Mouse (Mus musculus) ES-E14 (cell line): ENCODE data around the gene Kcnmb2. TPM values are rescaled to one million over a fixed set of nuclear protein-coding genes. Genes with fewer than 3 reads are reported as not detected.
A peak's percentile ranks its signal among the peaks of the same experiment; 100 is the strongest.

Source experiments
- DNase-seq: peaks from one replicate; pipeline ENCODE4 v3.0.0-alpha.2; 2013; ENCODE audit warnings: low read depth, low spot score
- H3K27ac ChIP-seq: 2 replicates; pipeline ENCODE4 v1.5.1; 2012; ENCODE audit warnings: low read depth, mild to moderate bottlenecking, low read length, moderate library complexity, mixed read lengths; ENCODE audit not compliant: poor library complexity, insufficient read depth, severe bottlenecking
- H3K36me3 ChIP-seq: 2 replicates; pipeline ENCODE4 v1.6.1; 2012; ENCODE audit warnings: mild to moderate bottlenecking, low read length, moderate library complexity, mixed read lengths; ENCODE audit not compliant: control insufficient read depth, poor library complexity, insufficient read depth, severe bottlenecking
- H3K4me1 ChIP-seq, 2 experiments: fragments of 150-350 bp in 1 of 2; sonication (generic) in 1 of 2; 2 replicates each; pipeline ENCODE4 v1.6.1; 2012; ENCODE audit warnings: low read length in 2 of 2, mild to moderate bottlenecking in 1 of 2, mixed read lengths in 1 of 2; ENCODE audit not compliant: control insufficient read depth in 2 of 2, insufficient read depth in 2 of 2, poor library complexity in 1 of 2
- H3K4me3 ChIP-seq, 2 experiments: fragments of 150-350 bp in 1 of 2; sonication (generic) in 1 of 2; 2 replicates each; pipeline ENCODE4 v1.5.1; 2012; ENCODE audit warnings: low read length in 2 of 2, low read depth in 1 of 2, mild to moderate bottlenecking in 1 of 2, mixed read lengths in 1 of 2; ENCODE audit not compliant: insufficient read depth in 1 of 2, poor library complexity in 1 of 2, severe bottlenecking in 1 of 2
- H3K9ac ChIP-seq: 2 replicates; pipeline ENCODE4 v1.6.1; 2012; ENCODE audit warnings: low read depth, mild to moderate bottlenecking, low read length, mixed read lengths; ENCODE audit not compliant: poor library complexity, insufficient read depth, severe bottlenecking
- H3K9me3 ChIP-seq: fragments of 150-350 bp; sonication (generic); 2 replicates; pipeline ENCODE4 v1.6.1; 2012; ENCODE audit warnings: low read depth, mild to moderate bottlenecking, low read length; ENCODE audit not compliant: control insufficient read depth, insufficient read depth
- CHD2 ChIP-seq: IDR thresholded peaks from 2 replicates; pipeline ENCODE4 v1.6.1; 2014; ENCODE audit warnings: mild to moderate bottlenecking, low read depth, low read length, inconsistent platforms
- HCFC1 ChIP-seq: IDR thresholded peaks from 2 replicates; pipeline ENCODE4 v1.6.1; 2012; ENCODE audit warnings: low read length, inconsistent platforms, borderline replicate concordance; ENCODE audit not compliant: insufficient read depth
- MAFK ChIP-seq: IDR thresholded peaks from 2 replicates; pipeline ENCODE4 v1.6.1; 2014; ENCODE audit warnings: mild to moderate bottlenecking, low read depth, low read length, inconsistent platforms; ENCODE audit not compliant: insufficient read depth
- ZC3H11A ChIP-seq: IDR thresholded peaks from 2 replicates; pipeline ENCODE4 v1.6.1; 2012; ENCODE audit warnings: low read depth, mild to moderate bottlenecking, inconsistent platforms, low read length, borderline replicate concordance
- ZNF384 ChIP-seq: IDR thresholded peaks from 2 replicates; pipeline ENCODE4 v1.6.1; 2012; ENCODE audit warnings: low read depth, low read length, inconsistent platforms
- in situ Hi-C, 2 experiments: fragments of 600-800 bp; cut with MboI; formaldehyde crosslinking; loops; one replicate each; pipeline ENCODE4 v1.15.1; 2025; ENCODE audit warnings: low sequenced_read_pairs in 2 of 2, inconsistent platforms in 1 of 2; ENCODE audit not compliant: unreplicated experiment in 2 of 2
- total RNA-seq: library from RNA; depleted of rRNA; stranded (reverse); fragments of 300-350 nt; gene quantifications from 2 replicates; pipeline ENCODE4 v1.2.3, GENCODE M21; 2012; rRNA removed

The Kcnmb2 gene
- not detected in 2 replicates for total RNA-seq

DNA sequence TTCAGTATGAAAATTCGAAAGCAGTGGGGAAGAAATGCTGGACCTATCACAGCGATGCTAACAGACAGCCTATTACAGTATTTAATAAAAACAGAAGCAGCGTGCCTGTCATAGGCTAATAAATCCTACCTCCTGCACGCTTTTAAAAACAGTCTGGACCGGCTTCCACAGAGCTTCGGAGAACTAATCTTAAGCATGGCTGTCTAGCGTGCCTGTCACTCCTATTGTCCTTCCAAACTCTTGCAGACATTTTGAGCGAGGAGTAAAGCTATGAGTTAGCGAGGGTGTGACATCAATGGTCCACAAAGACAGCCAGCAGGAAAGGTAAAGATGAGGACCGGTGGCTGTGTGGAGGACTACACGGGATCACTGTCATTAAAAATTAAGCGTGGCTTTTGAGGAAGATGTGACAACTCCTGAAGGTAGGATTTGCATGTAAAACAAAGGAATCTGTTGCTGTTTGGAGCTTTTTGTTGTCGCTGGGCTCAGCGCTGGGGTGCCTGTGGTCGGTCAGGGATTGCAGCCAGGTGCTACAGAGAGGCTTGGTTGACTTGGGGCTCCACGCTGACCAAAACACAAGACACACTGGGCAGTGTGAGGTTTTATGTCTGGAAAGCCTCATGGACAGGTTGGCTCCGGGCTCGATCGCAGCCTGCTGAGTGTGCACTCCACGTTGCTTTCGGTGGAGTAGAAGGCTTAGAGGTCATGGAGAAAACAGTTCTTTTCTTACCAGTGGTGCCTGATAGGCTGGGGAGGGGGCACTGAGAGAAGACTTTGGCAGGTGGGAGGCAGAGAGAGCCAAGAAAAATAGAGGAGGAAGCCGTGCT is at the start of gene Kcnmb2:
Gene Kcnmb2, plus strand, starts transcription at position 4 of the 827 bp plus-strand sequence.
- no peak for TF ChIP-seq ZC3H11A
- TF ChIP-seq HCFC1: no peak
- no peak for TF ChIP-seq CHD2
- TF ChIP-seq MAFK: no peak
- TF ChIP-seq ZNF384: no peak
- in situ Hi-C loops: no loop called here
- no peaks in the 10 kb centered on the region for H3K9me3 ChIP-seq

DNA sequence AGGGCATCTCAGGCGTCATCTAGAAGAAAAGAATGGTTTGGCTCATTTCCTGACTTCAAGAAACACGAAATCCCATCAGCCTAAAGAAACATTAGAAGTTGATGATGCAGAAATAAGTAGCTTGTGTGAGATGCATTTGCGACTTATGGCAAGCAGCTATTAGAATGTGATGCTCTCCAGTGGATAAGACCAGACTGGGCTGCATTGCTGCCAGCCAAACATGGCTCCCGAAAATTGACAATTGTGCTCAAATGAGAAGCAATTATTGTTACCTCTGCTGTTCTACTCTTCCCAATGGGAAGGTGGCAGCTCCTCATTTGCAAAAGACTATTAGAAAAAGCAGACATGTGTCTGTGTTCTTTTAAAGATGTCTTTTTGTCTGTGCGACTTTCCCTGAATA is 38.8 kb upstream of the Kcnmb2 start:
- Histone ChIP-seq H3K36me3 (no peaks in the 10 kb centered on the region), H3K9me3 (no peaks in the 10 kb centered on the region), H3K4me1 (no peaks in the 10 kb centered on the region), H3K9ac (no peak overlapping the region), H3K4me3 (no peak overlapping the region), H3K27ac (no peak overlapping the region)
- TF ChIP-seq HCFC1 (no peak), ZNF384 (no peak), MAFK (no peak), CHD2 (no peak), ZC3H11A (no peak)
- DNase-seq: no peak
- in situ Hi-C loops: no loop called here

More for the DNA sequence above, at the start of gene Kcnmb2:
- Histone ChIP-seq H3K4me1 (peaks cover 10 to 13% of the 10 kb centered on the region in 2 experiments; a peak in 3 of 4 replicates), H3K4me3 (no peak within 1 kb of the TSS), H3K9ac (no peak within 1 kb of the TSS), H3K36me3 (no peaks in the 10 kb centered on the region), H3K27ac (no peak within 1 kb of the TSS; the same call in 1 of the 2 replicates)
- DNase-seq: peak; percentile 4

DNA sequence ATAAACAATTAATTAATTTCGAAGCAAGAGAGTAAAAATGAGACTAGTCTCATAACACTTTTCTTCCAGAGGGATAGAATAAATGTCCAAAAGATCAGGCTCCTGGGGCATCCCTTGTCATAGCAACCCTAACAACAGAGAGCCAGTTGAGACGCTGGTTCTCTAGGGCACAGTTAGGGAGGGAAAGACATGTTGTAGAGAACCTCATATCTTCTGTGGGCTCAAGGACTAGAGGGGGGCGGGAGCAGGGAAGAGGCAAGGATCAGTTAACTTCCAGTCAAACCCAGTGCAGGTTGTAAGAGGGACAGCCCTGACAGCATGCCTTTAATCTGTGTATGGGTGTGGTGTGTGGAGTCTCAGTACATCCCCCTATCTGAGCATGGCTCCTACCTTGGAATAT is 38.2 kb upstream of the Kcnmb2 start:
- no peak for DNase-seq
- H3K27ac ChIP-seq: no peak overlapping the region
- TF ChIP-seq HCFC1: no peak
- no peak for TF ChIP-seq MAFK
- TF ChIP-seq ZC3H11A: no peak
- in situ Hi-C loops: no loop called here
- no peaks in the 10 kb centered on the region for H3K36me3 ChIP-seq
- H3K4me3 ChIP-seq: no peak overlapping the region
- no peaks in the 10 kb centered on the region for H3K4me1 ChIP-seq
- H3K9me3 ChIP-seq: no peaks in the 10 kb centered on the region
- no peak overlapping the region for H3K9ac ChIP-seq

DNA sequence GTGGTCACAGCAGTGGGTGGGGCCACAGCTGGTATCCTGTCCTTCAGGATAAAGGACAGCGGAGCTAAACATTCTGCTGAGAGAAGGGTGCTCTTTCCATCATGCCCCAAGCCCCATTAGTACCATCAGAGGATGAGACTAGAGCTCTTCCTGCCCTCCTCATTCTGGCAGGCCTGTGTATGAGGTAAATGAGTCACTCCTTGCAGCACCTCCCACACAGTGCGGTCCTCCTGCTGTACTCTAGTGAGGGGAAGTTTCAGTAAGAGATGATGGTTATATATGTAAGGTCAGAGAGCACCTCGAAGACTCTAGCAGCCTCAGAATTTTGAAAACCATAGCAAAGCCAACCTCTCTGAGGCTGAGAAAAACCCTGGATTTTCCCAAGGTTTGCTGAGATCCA is 30.8 kb upstream of the Kcnmb2 start:
- H3K4me1 ChIP-seq: no peaks in the 10 kb centered on the region
- DNase-seq: no peak
- H3K36me3 ChIP-seq: no peaks in the 10 kb centered on the region
- no peak overlapping the region for H3K4me3 ChIP-seq
- TF ChIP-seq HCFC1: no peak
- TF ChIP-seq ZC3H11A: no peak
- no peak overlapping the region for H3K9ac ChIP-seq
- H3K9me3 ChIP-seq: no peaks in the 10 kb centered on the region
- H3K27ac ChIP-seq: no peak overlapping the region
- in situ Hi-C loops: no loop called here

DNA sequence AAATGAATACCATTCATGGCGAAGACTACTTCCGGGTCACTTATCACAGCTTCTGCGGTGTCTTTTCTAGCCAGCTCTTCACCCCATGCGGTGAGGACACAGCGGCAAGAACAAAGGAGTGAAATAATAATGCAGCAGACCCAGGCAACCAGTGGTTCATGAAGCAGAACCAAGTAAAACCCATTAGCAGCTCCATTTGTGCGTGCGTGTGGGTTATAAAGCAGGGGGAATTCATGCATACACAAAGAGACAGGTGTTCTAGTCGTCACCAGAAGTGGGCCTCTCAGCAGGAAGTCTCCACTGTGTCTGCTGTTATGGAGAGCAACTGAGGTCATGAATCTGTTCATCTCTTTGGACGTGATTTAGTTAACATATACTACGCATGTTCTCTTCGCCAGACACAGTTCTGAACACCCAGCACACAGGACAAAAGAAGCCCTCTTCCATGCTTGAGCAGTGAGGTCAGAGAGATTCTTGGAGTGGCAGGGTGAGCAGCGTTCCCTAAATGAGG is 19.6 kb upstream of the Kcnmb2 start:
- TF ChIP-seq HCFC1 (no peak), CHD2 (no peak), ZC3H11A (no peak)
- no peaks in the 10 kb centered on the region for H3K9me3 ChIP-seq
- no peak overlapping the region for H3K4me3 ChIP-seq
- H3K9ac ChIP-seq: no peak overlapping the region
- no peak for DNase-seq
- H3K36me3 ChIP-seq: no peaks in the 10 kb centered on the region
- no peaks in the 10 kb centered on the region for H3K4me1 ChIP-seq
- H3K27ac ChIP-seq: no peak overlapping the region
- in situ Hi-C loops: no loop called here
